Mouse (Mus musculus): Measurements from ENCODE around the gene Olfr1260. TPM values are rescaled to one million over a fixed set of nuclear protein-coding genes. Genes with fewer than 3 reads are reported as not detected.

The Olfr1260 gene
- polyA plus RNA-seq, 1 experiment from 2014 or later, result not detected

Other genes starting within 250 kb of the Olfr1260 start
- not detected in 2 replicates for gene Olfr1252, start 249.3 kb upstream of the Olfr1260 start, polyA plus RNA-seq (2014; fragmentation: Nextera tagmentation; extraction: Ambion mirVana)
- not detected in 2 replicates for gene Olfr1253, start 217.2 kb upstream of the Olfr1260 start, polyA plus RNA-seq (2014; fragmentation: Nextera tagmentation; extraction: Ambion mirVana)
- not detected in 2 replicates for gene Olfr1254, start 180.7 kb upstream of the Olfr1260 start, polyA plus RNA-seq (2014; fragmentation: Nextera tagmentation; extraction: Ambion mirVana)
- not detected in 2 replicates for gene Olfr1255, start 162.3 kb upstream of the Olfr1260 start, polyA plus RNA-seq (2014; fragmentation: Nextera tagmentation; extraction: Ambion mirVana)
- not detected in 2 replicates for gene Olfr1256, start 132.8 kb upstream of the Olfr1260 start, polyA plus RNA-seq (2014; fragmentation: Nextera tagmentation; extraction: Ambion mirVana)
- not detected in 2 replicates for gene Olfr48, start 126.1 kb upstream of the Olfr1260 start, polyA plus RNA-seq (2014; fragmentation: Nextera tagmentation; extraction: Ambion mirVana)
- gene Olfr1257, start 95.9 kb upstream of the Olfr1260 start, polyA plus RNA-seq (2014; fragmentation: Nextera tagmentation; extraction: Ambion mirVana), result not detected in 2 replicates
- not detected in 2 replicates for gene Olfr1258, start 47.0 kb upstream of the Olfr1260 start, polyA plus RNA-seq (2014; fragmentation: Nextera tagmentation; extraction: Ambion mirVana)
- not detected in 2 replicates for gene Olfr1259, start 25.7 kb upstream of the Olfr1260 start, polyA plus RNA-seq (2014; fragmentation: Nextera tagmentation; extraction: Ambion mirVana)
- not detected in 2 replicates for gene Olfr1261, start 16.9 kb downstream of the Olfr1260 start, polyA plus RNA-seq (2014; fragmentation: Nextera tagmentation; extraction: Ambion mirVana)
- gene Olfr1262, start 25.8 kb downstream of the Olfr1260 start, polyA plus RNA-seq (2014; fragmentation: Nextera tagmentation; extraction: Ambion mirVana), result not detected in 2 replicates
- gene Olfr1263, start 37.8 kb downstream of the Olfr1260 start, polyA plus RNA-seq (2014; fragmentation: Nextera tagmentation; extraction: Ambion mirVana), result not detected in 2 replicates
- not detected in 2 replicates for gene Olfr1264, start 51.2 kb downstream of the Olfr1260 start, polyA plus RNA-seq (2014; fragmentation: Nextera tagmentation; extraction: Ambion mirVana)
- gene Olfr1265, start 61.0 kb downstream of the Olfr1260 start, polyA plus RNA-seq (2014; fragmentation: Nextera tagmentation; extraction: Ambion mirVana), result not detected in 2 replicates
- not detected in 2 replicates for gene Olfr140, start 89.3 kb downstream of the Olfr1260 start, polyA plus RNA-seq (2014; fragmentation: Nextera tagmentation; extraction: Ambion mirVana)
- gene Olfr1269, start 147.1 kb downstream of the Olfr1260 start, polyA plus RNA-seq (2014; fragmentation: Nextera tagmentation; extraction: Ambion mirVana), result not detected in 2 replicates
- gene Olfr32, start 168.0 kb downstream of the Olfr1260 start, polyA plus RNA-seq (2014; fragmentation: Nextera tagmentation; extraction: Ambion mirVana), result 0.08 TPM in 1 of 2 replicates, not detected in the other
- 0.07 TPM in 1 of 2 replicates, not detected in the other for gene Olfr1270, start 178.8 kb downstream of the Olfr1260 start, polyA plus RNA-seq (2014; fragmentation: Nextera tagmentation; extraction: Ambion mirVana)

All from embryonic facial prominence, embryonic 11.5 days (tissue).